Mouse (Mus musculus) heart, postnatal 0 days (tissue): ENCODE measurements around the gene Rab37. TPM values are rescaled to one million over a fixed set of nuclear protein-coding genes. Genes with fewer than 3 reads are reported as not detected.

Experiments
- ATAC-seq: fragments of 200-750 bp; cut with Nextera tagmentation; 2 replicates; pipeline ENCODE4 v1.8.0; 2017; ENCODE audit warnings: low read depth, moderate number of reproducible peaks, moderate library complexity; ENCODE audit not compliant: insufficient read depth
- DNase-seq: peaks from one replicate; pipeline ENCODE4 v3.0.0-alpha.2; 2016; ENCODE audit warnings: low spot score
- H3K27ac ChIP-seq: fragments of 300-500 bp; sonication (generic); 2 replicates; pipeline ENCODE4 v1.5.1; 2014; ENCODE audit warnings: low read depth, mild to moderate bottlenecking
- H3K27me3 ChIP-seq: fragments of 300-500 bp; sonication (generic); 2 replicates; pipeline ENCODE4 v1.6.1; 2014; ENCODE audit warnings: low read length, mixed read lengths; ENCODE audit not compliant: control insufficient read depth, insufficient read depth
- H3K36me3 ChIP-seq: fragments of 300-500 bp; sonication (generic); replicated peaks from 2 replicates; pipeline ENCODE4 v1.6.1; 2014; ENCODE audit warnings: low read length, mixed read lengths; ENCODE audit not compliant: control insufficient read depth, insufficient read depth
- H3K4me1 ChIP-seq: fragments of 300-500 bp; sonication (generic); 2 replicates; pipeline ENCODE4 v1.6.1; 2014; ENCODE audit warnings: antibody characterized with exemption; ENCODE audit not compliant: control insufficient read depth, insufficient read depth
- H3K4me2 ChIP-seq: fragments of 300-500 bp; sonication (generic); 2 replicates; pipeline ENCODE4 v1.6.1; 2014; ENCODE audit warnings: low read depth, mild to moderate bottlenecking, low read length, moderate library complexity
- H3K4me3 ChIP-seq: fragments of 300-500 bp; sonication (generic); 2 replicates; pipeline ENCODE4 v1.5.1; 2014; ENCODE audit warnings: low read depth, low read length
- H3K9ac ChIP-seq: fragments of 300-500 bp; sonication (generic); replicated peaks from 2 replicates; pipeline ENCODE4 v1.6.1; 2014; ENCODE audit warnings: low read depth, low read length, mixed read lengths
- H3K9me3 ChIP-seq: fragments of 300-500 bp; sonication (generic); replicated peaks from 2 replicates; pipeline ENCODE4 v1.6.1; 2016; ENCODE audit warnings: low read length; ENCODE audit not compliant: control insufficient read depth
- CTCF ChIP-seq: IDR thresholded peaks from 2 replicates; pipeline ENCODE4 v1.5.1; 2016; ENCODE audit warnings: antibody characterized with exemption, control low read depth, low read depth
- EP300 ChIP-seq: IDR thresholded peaks from 2 replicates; pipeline ENCODE4 v1.6.1; 2016; ENCODE audit warnings: antibody characterized with exemption, low read depth
- WGBS: fragments of 180-500 bp; shearing (Covaris S2); extraction: QIAGEN DNeasy Blood & Tissue Kit; methylation state at CpG from one replicate; pipeline ENCODE4 v1.1.7; 2014; 5-methylcytosine and 5-hydroxymethylcytosine counted together
- polyA plus RNA-seq: library from polyadenylated mRNA; unstranded; fragments of >200 nt; fragmentation: Nextera tagmentation; extraction: Ambion mirVana; gene quantifications from 2 replicates; pipeline ENCODE4 v1.2.1, GENCODE M21; 2015
- total RNA-seq: library from RNA; depleted of rRNA; stranded (reverse); fragments of >200 nt; gene quantifications from 2 replicates; pipeline ENCODE4 v1.2.3, GENCODE M21; 2014; ENCODE audit warnings: low replicate concordance

Gene Rab37
- total and polyA plus RNA-seq, 2 experiments from 2014 or later: 1.3 to 2.0 TPM

DNA sequence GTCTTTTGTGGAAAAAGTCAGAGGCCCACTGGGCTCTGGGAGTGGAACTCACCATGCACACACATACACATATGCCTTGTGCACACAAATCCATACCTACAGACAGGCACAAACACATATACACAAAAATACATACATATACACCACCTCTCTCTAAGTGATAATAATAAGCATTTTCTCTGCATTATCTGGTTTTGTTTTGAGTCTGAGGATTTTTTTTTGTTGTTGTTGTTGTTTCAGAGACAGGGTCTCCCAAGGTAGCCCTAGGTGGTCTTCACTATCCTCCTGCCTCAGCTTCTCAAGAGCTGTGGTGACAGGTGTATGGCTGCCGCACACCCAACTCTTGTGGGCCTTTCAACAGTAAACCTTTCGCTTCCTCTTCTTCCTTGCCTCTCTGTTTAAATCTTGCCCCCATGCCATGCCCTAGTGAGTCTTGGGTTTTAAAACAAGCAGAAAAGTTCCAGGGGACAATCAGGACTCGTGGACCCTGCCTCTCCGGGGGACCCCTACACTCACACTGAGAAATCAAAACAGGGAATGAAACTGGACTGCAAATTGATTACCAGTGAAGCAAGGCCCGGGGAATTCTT lies 8.9 kb downstream of the Rab37 start:
- ATAC-seq: no peak
- Histone ChIP-seq H3K27ac (no peak overlapping the region), H3K27me3 (no peaks in the 10 kb centered on the region), H3K9me3 (no peaks in the 10 kb centered on the region), H3K4me1 (no peaks in the 10 kb centered on the region), H3K36me3 (no peaks in the 10 kb centered on the region), H3K9ac (no peak overlapping the region), H3K4me2 (no peak overlapping the region), H3K4me3 (no peak overlapping the region)
- WGBS: 77% methylated on average over 5 of the region's 5 CpGs
- TF ChIP-seq EP300 (no peak), CTCF (no peak)
- DNase-seq: no peak

DNA sequence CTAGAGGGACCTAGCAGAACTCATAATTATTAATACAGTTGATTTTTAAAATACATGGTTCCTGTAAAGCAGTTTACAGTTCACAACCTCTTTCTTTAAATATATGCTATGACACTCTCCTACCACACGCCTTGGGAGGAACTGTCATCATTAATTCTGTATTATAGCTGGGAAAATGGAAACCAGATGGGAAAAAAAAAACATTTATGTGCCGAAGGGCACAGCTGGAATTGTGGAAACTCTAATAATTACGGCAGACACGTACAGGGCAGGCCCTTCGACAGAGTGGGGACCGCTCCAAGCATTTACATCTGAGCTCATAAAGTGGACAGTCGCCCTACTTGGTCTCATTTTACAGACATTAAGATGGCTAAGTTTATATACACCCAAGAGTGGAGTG lies 9.5 kb downstream of the Rab37 start:
- Histone ChIP-seq H3K9ac (no peak overlapping the region), H3K4me1 (no peaks in the 10 kb centered on the region), H3K4me2 (no peak overlapping the region), H3K27me3 (no peaks in the 10 kb centered on the region), H3K4me3 (no peak overlapping the region), H3K36me3 (no peaks in the 10 kb centered on the region), H3K27ac (no peak overlapping the region), H3K9me3 (no peaks in the 10 kb centered on the region)
- ATAC-seq (no peak), DNase-seq (no peak)
- 78% methylated on average over 7 of the region's 7 CpGs for WGBS
- TF ChIP-seq EP300: no peak
- no peak for TF ChIP-seq CTCF

DNA sequence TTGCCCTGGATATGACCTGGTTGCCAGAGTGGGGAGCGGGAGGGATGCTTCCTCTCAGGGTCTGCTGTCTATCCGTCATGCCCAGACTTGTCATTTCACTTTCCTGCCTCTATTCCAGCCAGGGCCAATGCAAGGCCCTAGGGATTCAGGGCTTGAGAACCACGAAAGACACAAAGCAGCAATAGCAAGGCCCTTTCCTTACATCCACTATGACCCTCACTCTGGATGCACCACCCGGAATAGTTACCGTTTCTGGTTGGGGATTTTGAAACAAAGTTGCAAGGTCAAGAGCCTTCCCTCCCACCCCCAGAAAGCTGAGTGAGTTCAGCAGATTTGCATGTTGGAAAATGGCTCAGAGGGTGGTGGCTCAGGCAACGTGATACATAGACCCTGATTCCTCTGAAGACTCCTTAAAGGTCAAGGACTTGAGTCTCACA lies 10.4 kb downstream of the Rab37 start:
- DNase-seq: no peak
- no peak overlapping the region for H3K4me2 ChIP-seq
- no peak for TF ChIP-seq CTCF
- no peak for TF ChIP-seq EP300

GRCm38 (mm10) chr11:115102116-115102515 lies 10.9 kb downstream of the Rab37 start:
- H3K9ac ChIP-seq: no peak overlapping the region
- H3K4me3 ChIP-seq: no peak overlapping the region
- no peaks in the 10 kb centered on the region for H3K27me3 ChIP-seq
- H3K4me2 ChIP-seq: no peak overlapping the region
- H3K9me3 ChIP-seq: no peaks in the 10 kb centered on the region
- no peaks in the 10 kb centered on the region for H3K36me3 ChIP-seq
- DNase-seq: no peak
- no peak overlapping the region for H3K27ac ChIP-seq
- TF ChIP-seq CTCF (no peak), EP300 (no peak)
- 89% methylated on average over 9 of the region's 9 CpGs for WGBS
- no peaks in the 10 kb centered on the region for H3K4me1 ChIP-seq
- ATAC-seq: no peak

More for the DNA sequence above, 10.4 kb downstream of the Rab37 start:
- 48% methylated on average over 6 of the region's 6 CpGs for WGBS
- Histone ChIP-seq H3K27ac (no peak overlapping the region), H3K36me3 (no peaks in the 10 kb centered on the region), H3K9ac (no peak overlapping the region), H3K27me3 (no peaks in the 10 kb centered on the region), H3K4me1 (no peaks in the 10 kb centered on the region), H3K4me3 (no peak overlapping the region), H3K9me3 (no peaks in the 10 kb centered on the region)
- no peak for ATAC-seq

DNA sequence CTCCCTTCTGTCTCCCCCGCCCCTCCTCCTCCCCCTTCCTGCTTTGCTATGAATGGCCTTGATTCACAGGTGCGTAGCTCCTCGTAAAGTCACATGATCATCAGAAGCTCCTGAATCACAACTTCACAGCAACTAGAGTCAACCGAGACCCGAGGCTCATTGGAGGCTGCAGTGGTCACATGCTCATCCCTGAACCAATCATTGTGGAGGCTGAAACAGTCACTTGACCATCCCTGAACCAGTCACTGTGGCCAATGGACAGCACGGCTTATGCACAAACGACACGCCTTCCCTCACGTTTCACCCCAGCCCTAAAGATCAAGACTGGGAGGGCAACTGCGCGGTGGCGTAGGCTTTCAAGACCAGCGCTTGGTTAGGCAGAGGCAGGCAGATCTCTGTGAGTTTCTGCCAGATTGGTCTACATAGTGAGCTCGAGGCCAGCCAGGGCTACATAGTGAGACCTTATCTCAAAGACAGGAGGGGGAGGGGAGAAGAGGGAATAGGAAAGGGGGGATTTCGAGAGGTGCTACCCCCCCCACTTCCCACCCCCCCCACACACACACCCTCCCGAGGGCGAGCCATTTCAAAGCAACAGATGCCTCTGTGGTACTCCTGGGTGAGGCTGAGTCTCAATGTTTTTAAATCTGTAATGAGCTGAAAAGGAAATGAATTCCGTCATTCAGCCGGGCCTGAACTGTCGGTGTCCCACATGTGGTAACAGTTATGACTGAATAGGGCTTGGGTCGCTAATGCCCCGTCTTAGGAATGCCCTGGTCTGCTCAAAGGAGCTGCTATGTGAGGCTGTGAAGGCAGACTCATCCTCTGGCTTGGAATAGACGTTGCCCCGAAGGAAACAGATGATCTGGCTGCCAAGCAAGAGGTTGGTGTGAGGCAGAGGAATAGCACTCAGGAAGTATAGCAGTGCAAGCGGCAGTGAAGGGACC lies 12.5 kb downstream of the Rab37 start:
- no peaks in the 10 kb centered on the region for H3K4me1 ChIP-seq
- no peaks in the 10 kb centered on the region for H3K36me3 ChIP-seq
- WGBS: 82% methylated on average over 25 of the region's 25 CpGs
- no peak for DNase-seq
- H3K9me3 ChIP-seq: no peaks in the 10 kb centered on the region
- TF ChIP-seq CTCF (no peak), EP300 (no peak)
- H3K4me2 ChIP-seq: no peak overlapping the region
- no peaks in the 10 kb centered on the region for H3K27me3 ChIP-seq
- no peak for ATAC-seq
- H3K9ac ChIP-seq: no peak overlapping the region
- no peak overlapping the region for H3K27ac ChIP-seq
- H3K4me3 ChIP-seq: no peak overlapping the region
